Mouse (Mus musculus) splenic B cell, adult 2 months (primary cell): ENCODE data around the gene Med26.

Experiments
- DNase-seq: peaks from one replicate; pipeline ENCODE4 v3.0.0-alpha.2; 2011; ENCODE audit warnings: low read depth, low spot score
- H3K27me3 ChIP-seq: 2 replicates; pipeline ENCODE4 v1.6.1; 2012; ENCODE audit warnings: mild to moderate bottlenecking, low read length, moderate library complexity, mixed read lengths; ENCODE audit not compliant: control insufficient read depth, poor library complexity, insufficient read depth, severe bottlenecking
- H3K36me3 ChIP-seq: 2 replicates; pipeline ENCODE4 v1.6.1; 2012; ENCODE audit warnings: mild to moderate bottlenecking, low read length, moderate library complexity, mixed read lengths; ENCODE audit not compliant: control insufficient read depth, poor library complexity, insufficient read depth, severe bottlenecking

Gene Med26

GRCm38 (mm10) chr8:72570633-72571610 lies 22.9 kb upstream of the Med26 start, which contains the start of gene Smim7:
TSS of gene Smim7 (minus strand) at chr8:72571088.
- peaks cover 9% of the 10 kb centered on the region; the same call in 1 of the 2 replicates for H3K36me3 ChIP-seq
- H3K27me3 ChIP-seq, result no peaks in the 10 kb centered on the region
- peak; percentile 99 for DNase-seq

GRCm38 (mm10) chr8:72565970-72566369 lies 17.9 kb upstream of the Med26 start:
- H3K36me3 ChIP-seq, result peaks cover 9% of the 10 kb centered on the region; the same call in 1 of the 2 replicates
- H3K27me3 ChIP-seq, result no peaks in the 10 kb centered on the region
- no peak for DNase-seq

GRCm38 (mm10) chr8:72561111-72561689 lies 13.1 kb upstream of the Med26 start:
- Histone ChIP-seq H3K27me3 (no peaks in the 10 kb centered on the region), H3K36me3 (no peaks in the 10 kb centered on the region)
- DNase-seq, result no peak

GRCm38 (mm10) chr8:72555770-72556169 lies 7.7 kb upstream of the Med26 start:
- 0 out of 2 replicates have a peak, but pooled peaks cover 2% of the 10 kb centered on the region for H3K36me3 ChIP-seq
- H3K27me3 ChIP-seq, result no peaks in the 10 kb centered on the region
- DNase-seq, result no peak

DNA sequence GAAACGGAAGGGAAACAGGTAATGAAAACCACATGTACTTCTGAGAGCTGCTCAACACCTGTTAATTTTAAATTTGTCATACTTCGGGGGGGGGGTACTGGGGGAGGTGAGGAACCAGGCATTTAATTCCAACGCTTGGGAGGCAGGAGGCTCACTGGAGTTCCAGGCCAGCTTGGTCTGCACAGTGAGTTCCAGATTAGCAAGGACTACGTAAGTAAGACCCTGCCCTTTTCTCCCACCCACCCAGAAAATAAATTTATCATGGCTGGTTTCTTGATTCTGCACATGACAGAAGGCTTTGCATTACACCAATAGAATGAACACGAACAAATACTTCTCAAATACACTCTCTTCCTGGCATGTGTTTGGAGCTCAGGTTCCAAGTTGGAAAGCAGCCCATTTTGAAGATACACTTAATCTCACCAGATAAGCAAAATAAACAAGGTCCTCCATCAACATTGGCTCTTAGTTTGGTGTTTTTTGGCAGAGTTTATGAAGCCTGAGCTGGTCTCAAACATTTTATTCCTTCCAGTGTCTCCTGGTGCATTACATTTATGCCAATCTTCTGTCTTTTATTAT lies 1.3 kb upstream of the Med26 start:
- Histone ChIP-seq H3K27me3 (no peaks in the 10 kb centered on the region), H3K36me3 (peaks cover 2% of the 10 kb centered on the region; the same call in 1 of the 2 replicates)
- DNase-seq, result no peak

- DNase-seq, result no peak
Observed at GRCm38 (mm10) chr8:72548644-72549313, 709 bp upstream of the Med26 start.

DNA sequence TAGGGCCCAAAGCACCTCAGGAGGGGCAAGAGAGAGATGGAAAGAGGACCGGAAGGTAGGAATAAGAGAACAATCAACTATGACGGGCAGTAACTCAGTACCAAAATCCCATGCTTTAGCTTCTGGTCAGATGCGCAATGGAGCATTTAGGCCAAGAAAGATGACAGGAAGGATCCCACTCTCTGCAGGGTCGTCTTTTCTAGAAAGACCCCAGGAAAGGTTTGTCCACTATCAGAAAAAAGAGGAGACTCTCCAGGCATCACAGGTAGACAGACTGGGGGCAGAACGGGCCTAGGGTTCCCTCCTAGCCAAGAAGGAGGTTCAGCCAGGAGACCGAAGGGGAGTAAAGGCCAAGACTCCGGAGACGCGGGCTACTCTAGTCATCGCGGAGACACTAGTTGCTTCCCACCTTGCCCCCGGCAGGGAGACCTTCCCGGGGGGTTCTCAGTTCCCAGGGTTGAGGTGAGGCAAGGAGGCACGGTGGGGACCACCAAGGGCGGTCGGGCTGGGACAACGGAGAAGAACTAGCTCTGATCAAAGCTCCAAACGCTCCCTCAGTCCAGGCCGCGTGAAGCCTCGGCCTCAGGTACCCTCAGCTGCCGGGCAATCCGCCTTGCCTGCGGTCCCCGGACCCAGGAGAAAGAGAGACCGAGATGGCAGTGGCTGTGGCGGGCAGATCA lies 808 bp downstream of the Med26 start:
- no peaks in the 10 kb centered on the region for H3K27me3 ChIP-seq
- peaks cover 2% of the 10 kb centered on the region for H3K36me3 ChIP-seq
- no peak for DNase-seq

More at GRCm38 (mm10) chr8:72548644-72549313, 709 bp upstream of the Med26 start:
- H3K27me3 ChIP-seq, result no peaks in the 10 kb centered on the region
- peaks cover 2% of the 10 kb centered on the region for H3K36me3 ChIP-seq

- no peaks in the 10 kb centered on the region for H3K27me3 ChIP-seq
- H3K36me3 ChIP-seq, result peaks cover 2% of the 10 kb centered on the region; the same call in 1 of the 2 replicates
- DNase-seq, result peak; percentile 35
Observed at GRCm38 (mm10) chr8:72539234-72539633, 8.8 kb downstream of the Med26 start.

GRCm38 (mm10) chr8:72534888-72535287 lies 13.2 kb downstream of the Med26 start:
- H3K27me3 ChIP-seq, result no peaks in the 10 kb centered on the region
- no peak for DNase-seq
- H3K36me3 ChIP-seq, result no peaks in the 10 kb centered on the region

GRCm38 (mm10) chr8:72532103-72532502 lies 16.0 kb downstream of the Med26 start:
- no peaks in the 10 kb centered on the region for H3K36me3 ChIP-seq
- no peak for DNase-seq
- no peaks in the 10 kb centered on the region for H3K27me3 ChIP-seq

- Histone ChIP-seq H3K27me3 (no peaks in the 10 kb centered on the region), H3K36me3 (no peaks in the 10 kb centered on the region)
- DNase-seq, result no peak
Observed at GRCm38 (mm10) chr8:72521888-72522287, 26.2 kb downstream of the Med26 start.

GRCm38 (mm10) chr8:72517421-72517988 lies 30.6 kb downstream of the Med26 start:
- DNase-seq, result no peak
- Histone ChIP-seq H3K27me3 (no peaks in the 10 kb centered on the region), H3K36me3 (no peaks in the 10 kb centered on the region)

DNA sequence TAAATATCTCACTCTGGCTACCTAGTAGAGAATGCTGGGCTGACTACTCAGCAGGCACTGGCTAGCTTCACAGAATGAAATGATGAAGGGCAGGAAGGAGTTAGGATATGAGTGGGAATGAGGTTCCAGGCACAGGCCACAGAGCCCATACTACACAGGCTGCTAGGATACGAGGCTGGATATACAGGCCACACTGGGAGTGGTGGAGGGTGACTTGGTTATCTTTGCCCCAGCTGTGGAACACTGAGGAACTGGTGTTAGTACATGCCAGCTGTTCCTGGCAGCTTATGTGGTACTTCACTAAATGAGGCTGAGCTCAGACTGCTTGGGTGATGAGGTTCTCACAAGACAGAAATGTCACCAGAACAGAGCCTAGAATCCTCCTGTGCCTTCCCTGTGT lies 34.9 kb downstream of the Med26 start:
- no peak for DNase-seq
- no peaks in the 10 kb centered on the region for H3K27me3 ChIP-seq
- no peaks in the 10 kb centered on the region for H3K36me3 ChIP-seq

GRCm38 (mm10) chr8:72512648-72513047 lies 35.4 kb downstream of the Med26 start:
- H3K27me3 ChIP-seq, result no peaks in the 10 kb centered on the region
- DNase-seq, result no peak
- no peaks in the 10 kb centered on the region for H3K36me3 ChIP-seq
